Mouse (Mus musculus) lung, postnatal 25 days (tissue): Measurements from ENCODE around the gene Josd1.

Experiments used
- DNase-seq: peaks from one replicate; pipeline ENCODE4 v3.0.0; 2022; ENCODE audit warnings: low spot score

Josd1 gene

DNA sequence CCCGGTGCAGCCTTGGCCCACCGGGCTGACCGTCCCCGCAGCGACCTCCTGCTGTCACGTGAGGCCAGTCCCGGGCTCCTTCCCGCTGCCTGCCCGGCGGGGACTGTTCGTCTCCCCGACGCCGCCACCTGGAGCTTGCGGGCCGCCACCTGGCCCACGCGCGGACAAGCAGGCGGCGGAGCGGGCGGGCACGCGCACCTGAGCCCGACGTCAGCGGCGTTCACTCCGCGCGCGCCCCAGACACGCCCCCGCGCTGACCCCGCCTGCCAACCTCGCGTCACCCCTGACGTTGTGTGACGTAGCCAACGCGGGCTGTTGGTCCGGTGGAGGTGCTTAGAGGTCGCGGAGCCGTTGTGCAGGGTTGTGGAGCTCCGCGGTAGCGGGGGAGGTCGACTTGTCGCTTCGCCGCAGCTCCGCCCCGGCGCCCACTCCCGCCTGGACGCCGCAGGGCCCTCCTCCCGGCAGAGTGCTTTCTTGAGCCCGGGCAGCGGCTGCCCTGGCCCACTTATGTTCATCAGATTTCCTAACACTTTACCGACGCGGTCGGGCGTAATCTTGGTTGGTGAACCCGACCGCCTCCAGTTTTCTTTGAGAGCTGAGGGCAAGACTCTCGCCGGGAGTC, at the start of gene Josd1:
Gene Josd1 (minus strand): TSS at position 274 of the 622 bp plus-strand sequence.
- DNase-seq: peak; percentile 95

DNA sequence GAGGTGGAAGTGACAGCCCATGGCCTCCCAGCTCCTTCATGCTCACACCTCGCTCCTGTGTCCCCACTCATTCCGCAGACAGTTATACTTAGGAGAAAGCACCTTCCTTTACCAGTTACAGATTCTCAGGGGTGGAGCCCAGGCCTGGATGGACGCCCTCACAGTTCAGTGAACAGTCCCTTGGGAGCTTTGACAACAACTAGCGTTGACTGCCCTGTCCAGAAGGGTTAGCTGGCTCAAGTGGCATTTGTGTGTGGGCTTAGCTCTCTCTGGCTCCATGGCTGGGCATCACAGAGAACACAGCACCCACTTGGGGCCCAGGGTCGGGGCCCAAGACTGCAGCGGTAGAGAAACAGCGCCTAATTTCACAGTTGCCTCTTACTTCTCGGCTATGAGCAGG, 46.6 kb upstream of the Josd1 start:
- no peak for DNase-seq

DNA sequence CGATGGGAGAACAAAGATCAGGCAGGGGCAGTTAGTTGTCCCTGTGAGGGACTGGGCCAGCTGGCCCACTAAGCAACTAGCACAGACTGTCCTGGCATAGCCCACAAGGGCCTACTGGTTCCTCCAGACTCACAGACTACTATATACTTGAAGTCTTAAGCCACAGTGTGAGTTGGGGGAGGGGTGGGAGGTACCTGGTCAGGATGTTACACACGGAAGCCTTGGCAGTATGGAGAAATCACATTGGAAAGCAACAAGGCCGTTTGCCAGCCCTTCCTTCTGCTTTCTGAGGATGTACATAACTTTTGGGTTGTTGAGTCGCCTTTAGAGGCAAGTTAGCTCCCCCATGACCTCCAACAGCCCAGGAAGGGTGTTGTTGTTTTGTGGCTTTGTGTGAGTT, 45.9 kb upstream of the Josd1 start:
- no peak for DNase-seq

DNA sequence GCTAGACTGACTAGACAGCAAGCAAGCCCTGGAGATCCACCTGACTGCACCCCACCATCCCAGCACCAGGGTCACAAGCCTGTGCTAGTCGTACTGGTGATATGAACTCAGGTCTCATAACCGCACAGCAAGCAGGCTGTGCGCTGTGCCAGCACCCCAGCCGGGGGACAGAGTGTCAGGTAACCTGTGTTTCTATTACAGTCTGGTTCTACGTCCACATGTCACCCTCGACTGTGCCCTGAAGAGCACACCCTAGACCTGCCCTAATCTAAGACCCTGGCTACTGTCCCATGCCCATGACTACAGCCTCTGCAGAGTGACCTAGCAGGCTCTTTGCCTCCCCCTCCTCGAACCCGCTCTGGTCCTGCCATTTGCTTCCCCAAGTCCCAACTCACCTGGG, 45.5 kb upstream of the Josd1 start:
- no peak for DNase-seq

DNA sequence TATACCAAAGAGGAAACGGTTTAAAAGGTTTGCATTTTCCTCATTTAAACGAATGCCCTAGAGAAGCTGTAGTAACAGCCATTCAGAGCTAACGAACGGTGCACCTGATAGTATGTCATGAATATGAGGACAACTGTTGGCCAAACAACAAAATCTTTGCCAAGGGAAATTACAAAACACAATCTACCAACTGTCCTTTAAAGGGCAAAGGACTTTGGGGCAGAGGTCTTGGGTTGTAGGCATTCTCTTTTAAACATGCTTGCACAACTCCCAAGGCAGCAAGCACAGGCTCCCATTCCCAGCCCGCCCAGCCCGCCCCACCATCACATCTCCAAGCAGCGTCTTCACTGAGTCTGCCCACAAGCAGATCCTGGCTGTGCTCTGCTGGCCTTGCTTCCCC, 43.8 kb upstream of the Josd1 start:
- DNase-seq: no peak

DNA sequence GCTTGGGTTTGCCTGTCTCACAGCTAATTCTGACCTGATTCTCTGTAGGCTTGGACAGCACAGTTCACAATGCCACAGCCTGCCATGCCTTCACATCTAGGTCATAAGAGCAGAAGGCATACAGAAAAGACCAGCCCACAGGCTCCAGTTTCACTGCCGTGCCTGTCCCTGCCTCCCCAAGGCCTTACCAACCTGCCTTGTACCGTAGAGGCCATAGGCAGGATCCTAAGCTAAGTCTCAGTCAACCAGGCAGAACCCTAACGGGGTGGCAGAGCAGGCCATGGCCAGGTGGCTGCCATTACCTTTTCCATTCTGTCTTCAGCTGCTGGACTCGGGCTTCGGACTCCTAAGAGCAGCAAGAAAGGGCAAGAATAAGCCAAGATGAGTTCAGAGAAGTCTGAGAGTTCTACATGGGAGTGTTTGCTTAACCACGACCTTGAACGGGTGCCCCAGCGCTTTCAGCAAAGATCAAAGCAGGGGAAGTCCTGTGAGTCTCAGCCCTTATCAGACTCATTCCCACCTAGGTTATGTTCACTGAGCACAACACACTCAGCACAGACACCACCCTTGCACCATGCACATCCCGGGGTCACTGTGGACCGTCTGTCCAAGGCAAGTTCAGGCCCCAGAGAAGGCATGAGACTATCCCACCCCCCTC, 41.1 kb upstream of the Josd1 start:
- DNase-seq: no peak

DNA sequence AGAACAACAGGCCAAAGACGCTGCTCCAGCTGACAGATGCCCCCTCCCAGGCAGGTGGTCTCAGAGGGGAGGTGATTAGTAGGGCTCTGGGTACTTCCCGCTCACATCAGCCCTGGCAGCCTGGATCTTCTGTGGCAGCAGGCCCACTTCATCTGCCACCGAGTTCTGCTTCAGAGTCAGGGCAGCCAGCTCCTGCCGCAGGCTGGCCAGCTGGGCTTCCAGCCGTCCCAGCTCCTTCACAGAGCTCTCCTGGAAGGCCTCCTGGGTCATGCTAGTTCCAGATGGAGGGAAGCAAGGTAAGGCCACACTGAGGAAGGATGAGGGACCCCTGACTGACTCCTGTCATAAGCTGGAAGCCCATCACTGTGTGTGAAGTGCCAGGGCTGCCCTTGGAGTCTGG, 40.6 kb upstream of the Josd1 start:
- DNase-seq: no peak

DNA sequence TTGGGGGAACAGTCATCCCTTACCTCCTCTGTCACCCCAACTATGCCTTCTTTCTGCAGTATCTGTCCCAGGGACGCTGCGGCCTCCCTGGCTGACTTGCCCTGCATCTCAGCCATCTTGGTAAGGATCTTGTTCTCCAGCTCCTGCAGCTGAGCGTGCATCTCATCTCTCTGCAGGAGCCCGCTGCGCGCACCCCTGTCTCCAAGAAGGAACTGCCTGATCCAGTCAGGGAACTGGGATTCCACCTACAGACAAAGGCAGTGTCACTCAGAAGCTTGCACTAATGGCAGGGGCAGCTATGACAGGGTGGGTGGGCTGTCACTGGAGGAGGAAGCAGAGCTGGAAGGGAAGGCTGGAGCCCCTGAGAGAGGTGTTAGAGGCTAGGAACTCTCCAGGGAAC, 40.1 kb upstream of the Josd1 start:
- no peak for DNase-seq

DNA sequence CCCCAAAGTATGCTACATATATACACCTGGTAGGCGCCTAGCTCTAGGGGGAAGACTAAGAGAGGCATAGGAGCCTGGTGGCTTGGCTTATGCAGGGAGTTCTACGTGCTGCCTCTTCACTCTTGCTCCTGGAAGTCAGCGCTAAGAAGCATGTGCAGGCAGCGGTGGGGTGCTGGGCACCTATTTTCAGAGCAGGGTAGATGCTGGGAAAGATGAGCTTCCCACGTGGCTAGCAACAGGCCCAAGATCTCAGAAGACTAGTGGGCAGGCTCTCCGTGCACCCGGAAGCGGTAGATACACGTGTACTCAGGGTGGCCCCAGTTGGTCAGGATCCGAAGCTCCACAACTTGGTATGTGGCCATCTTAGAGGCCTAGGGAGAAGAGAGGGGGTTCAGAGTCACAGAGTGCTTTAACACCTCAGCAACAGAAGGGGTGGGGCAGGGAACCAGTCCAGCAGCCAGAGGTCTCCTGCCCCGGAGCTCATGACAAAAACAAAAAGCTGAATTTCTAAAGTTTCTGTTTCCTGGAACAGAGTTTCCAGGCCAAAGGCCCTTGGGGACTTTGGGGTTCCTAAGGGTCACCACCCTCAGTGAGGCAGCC, 37.6 kb upstream of the Josd1 start:
- no peak for DNase-seq

DNA sequence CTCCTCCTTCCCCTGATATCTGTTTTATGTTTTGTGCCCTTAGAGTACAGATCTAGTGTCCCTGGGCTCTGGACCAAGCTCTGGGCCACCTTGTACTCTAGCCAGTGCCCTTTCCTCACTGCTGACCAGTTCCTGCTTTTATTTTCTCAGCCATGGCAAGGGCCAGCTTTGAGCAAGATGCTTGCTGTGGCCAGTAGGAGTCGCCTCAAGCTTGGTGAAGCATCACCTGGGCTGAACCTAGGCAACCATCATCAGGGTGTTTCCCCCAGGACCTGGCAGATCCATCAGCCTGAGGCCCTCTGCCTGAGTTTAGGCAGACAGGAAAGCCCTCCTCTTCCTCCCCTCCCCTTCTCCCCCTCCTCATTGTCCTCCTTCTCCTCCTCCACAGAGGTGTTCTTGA, 35.7 kb upstream of the Josd1 start:
- peak; percentile 33 for DNase-seq

DNA sequence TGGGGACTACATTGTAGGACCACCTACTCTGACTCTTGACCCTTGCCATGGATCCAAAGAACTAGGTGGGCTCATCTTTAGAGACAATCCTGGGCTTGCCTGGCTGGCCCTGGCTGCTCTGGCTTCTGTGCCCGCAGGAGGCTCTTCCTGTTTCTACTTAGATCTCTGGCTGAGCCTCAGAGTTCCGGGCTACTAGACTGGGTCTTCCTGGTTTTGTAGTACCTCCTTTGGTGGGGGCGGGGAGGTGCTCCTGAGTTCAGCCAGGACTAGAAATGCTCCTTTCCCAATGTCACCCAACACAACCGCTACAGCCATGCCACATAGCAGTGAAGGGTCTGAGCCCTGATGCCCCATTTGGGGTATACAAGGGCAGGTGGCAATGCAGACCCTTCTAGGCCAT, 33.1 kb upstream of the Josd1 start:
- DNase-seq: no peak

DNA sequence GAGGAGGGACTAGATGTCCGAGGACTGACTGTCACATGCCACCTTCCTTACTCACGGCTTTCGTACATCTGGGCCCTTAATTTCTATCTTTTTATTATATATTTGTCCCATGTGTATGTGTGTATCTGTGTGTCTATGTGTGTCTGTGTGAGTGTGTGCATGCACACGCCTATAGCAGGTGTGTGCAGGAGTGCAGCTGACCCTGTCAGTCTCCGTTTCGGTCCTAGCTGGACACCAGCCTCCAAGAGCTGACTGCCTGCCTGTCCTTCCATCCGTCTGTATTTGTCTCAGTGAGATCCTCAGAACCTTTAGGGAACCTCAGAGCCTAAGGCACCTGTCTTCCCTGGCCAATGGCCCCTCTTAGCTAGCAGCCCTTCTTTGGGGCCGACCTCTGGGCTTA, 32.5 kb upstream of the Josd1 start:
- no peak for DNase-seq

DNA sequence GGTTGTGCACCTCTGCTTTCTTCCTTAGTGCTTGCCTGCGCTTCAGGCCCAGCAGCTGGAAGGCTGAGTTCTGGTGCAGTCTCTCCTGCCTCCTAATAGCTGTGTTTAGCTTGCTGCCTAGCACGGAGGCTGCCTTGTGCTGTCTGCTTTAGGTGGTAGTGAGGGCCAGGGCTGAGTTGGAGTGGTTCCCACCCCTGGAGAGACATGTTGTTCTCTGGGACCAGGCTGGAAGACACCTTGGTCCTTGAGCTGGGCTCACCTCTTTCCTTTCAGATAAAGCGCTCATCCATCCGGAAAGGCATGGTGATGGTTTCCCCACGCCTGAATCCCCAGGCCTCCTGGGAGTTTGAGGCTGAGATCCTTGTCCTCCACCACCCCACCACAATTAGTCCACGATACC, 29.0 kb upstream of the Josd1 start:
- DNase-seq: no peak

DNA sequence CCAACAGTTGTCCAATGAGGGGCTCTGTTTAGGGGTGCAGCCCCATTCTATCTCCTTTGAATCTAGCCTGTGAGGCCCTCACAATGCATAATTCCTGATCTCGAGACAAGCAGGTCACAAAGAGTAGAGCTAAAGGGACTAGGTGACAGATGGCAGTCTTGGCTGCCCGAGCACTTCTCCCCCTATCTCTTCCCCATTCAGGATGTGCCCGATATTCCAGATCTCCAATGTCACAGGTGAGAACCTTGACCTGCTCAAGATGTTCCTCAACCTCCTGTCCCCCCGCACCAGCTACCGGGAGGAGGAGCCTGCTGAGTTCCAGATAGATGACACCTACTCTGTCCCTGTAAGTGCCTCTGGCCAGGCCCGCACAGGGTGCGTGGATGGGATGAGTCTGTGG, 27.9 kb upstream of the Josd1 start:
- DNase-seq: no peak

DNA sequence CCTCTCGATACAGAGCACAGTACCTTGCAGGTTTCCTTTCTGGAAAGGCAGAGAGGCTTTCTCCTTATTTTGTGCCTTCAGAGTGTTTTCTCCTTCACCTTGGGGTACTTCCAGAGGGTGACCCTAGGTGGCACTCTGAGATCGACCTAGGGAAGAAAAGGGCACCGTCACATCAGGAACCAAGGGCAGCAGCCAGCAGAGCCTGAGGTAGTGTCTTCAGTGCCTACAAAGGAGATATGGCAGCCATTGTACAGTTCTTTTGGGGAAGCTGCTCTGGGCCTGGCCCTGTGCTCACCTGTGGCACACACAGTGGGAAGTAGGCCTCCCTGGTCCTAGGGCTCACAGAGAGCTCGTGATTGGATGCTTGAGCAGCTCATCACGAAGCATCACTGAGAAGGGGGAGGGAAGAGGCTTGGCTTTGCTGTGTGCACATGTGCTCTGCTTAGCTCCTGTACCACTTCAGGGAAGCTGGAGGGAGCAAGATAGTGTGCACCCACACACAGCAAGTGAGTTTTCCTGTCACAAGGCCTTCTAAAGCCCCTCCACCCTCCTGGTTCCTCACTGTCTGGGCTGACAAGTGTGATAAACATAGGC, 20.6 kb upstream of the Josd1 start:
- DNase-seq: no peak

DNA sequence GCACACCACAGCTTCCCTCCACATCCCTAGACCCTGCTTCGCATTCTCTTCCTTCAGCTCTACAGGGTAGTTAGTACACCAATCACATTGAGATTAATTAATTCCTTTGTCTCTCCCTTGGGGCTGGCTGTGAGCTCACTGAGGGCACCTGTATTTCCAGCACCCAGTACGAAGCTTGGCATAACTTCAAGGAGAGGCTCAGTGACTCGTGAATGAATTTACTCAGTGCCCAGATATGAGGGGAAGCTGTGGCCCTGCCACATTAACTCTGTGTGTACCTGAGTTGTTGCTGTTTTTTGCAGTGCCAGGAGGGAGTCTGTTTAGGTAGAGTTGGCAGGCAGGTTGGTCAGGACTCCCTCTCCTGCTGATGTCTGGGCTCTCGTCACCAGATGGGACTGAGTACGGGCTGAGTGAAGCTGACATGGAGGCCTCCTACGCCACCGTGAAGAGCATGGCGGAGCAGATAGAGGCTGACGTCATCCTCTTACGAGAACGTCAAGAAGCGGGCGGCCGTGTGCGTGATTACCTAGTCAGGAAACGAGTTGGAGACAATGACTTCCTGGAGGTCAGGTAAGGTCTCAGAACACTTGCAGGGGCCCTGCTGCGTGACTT, 19.0 kb upstream of the Josd1 start:
- DNase-seq: no peak

DNA sequence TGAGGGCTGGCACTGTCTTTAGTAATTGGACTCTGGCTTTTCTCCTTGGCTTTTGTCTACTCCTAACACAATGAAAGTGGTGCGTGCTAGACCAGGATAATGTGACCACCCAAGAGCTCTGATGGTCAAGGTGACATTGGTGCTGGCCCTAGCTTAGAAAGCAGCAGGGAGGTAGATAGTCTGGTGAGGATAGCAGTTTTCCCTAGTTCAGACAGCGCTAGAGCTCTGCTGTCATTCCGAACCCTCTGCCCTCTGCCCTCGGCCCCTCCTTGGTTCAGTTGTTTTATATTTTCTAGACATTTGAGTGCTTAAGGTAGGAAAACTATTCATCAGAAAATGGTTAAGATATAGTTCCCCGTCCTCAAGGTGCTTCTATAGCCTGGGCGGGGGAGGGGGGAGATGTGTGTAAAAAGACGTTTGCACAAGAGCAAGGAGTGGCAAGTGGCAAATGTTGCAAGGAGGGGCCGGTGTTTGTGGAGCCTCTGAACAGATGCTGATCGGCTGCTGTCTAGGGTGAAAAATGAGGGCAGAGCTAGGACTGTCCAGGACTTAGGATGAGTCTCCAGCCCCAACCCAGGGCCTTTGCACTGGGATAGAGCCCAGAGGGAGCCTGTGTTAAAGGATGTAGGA, 10.0 kb upstream of the Josd1 start:
- no peak for DNase-seq

DNA sequence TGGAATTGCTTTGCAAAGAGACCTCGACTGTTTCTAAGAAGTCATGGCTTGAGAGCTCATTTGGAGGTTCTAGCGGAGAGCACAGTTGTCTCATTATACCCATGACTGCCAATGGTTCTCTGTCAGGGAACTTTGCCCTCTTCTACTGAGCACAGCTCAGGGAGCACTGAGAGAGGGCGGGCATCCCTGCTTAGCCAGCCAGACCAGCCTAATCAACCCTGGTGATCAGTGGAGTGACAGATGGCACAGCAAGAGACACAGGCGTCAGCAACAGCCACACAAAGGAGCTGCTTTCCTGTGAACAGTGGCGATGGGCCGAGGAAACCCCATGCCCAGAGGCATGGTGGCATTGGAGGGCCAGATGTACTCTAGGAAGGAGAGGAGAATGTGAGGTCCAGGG, 9.3 kb upstream of the Josd1 start:
- no peak for DNase-seq

DNA sequence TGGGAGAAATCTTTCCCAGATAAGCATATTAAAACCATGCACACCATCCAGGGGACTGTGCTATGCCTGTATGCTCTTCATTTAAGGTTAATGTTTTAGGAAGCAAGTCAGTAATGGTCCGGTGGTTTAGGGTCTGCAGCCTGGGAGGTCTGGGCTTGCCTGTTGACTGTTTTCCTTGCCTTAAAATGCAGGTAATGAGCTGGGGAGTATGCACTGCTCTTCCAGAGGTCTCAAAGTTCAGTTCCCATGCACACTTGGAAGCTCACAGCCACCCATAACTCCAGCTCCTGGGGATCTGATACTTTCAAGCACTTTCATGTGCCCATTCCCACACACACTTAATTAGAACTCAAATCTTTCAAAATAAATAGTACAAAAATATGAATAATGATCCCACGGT, 8.8 kb upstream of the Josd1 start:
- no peak for DNase-seq

DNA sequence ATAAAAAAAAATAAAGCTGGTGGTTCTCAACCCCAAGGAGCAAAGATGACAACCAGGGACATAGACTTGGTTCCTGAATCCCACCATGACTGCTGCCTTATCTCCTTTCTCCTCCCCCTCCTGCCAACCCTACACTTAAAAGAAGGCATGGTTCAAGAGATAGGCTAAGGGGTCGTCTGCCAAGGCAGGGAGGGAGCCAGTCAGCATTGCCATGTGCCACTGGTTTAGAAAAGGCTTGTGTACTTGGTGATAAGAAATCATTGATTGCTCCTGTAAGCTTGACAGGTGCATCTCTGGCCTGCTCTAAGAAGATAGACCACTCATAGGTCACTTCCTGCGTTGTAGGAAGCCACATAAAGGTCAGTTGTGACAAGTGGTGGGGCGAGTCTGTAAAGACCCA, 7.8 kb upstream of the Josd1 start:
- no peak for DNase-seq

DNA sequence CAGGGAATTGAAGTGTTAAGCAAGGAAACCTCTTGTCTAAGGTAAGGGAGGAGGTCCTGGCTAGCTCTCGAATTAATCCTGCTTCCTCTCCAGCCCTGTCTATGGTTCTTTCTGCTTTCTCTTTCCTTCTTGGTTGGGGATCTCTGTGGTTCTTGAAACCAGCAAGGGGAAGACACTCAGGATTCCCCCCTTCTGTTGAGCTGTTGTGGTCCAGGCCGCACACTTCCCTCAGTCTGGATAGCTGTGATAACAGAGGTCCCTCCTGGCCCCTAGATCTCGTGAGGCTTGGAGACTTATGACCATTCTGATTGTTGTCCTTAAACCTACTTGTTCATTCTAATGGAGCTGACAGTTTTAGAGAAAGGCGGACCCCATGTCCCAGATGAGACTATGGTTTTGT, 6.8 kb upstream of the Josd1 start:
- DNase-seq: no peak

DNA sequence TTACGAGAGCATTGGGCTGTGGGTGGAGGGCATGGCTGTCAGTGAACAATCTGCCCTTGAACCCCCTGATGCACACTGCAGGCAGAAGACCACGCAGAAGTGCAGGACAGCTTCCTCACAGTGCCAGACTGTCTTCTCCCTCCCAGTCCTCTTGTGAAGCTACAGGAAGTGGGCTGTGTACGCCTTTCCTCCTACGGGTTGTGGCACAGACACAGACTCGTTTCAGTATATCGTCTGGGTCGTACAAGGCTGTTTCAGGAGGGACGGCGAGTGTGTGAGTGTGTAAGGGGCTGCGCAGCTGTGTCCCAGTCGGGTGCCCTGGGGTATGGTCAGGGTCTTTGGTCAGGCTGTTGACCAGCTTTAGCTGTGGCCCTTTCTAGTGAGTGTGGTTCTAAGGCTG, 6.0 kb upstream of the Josd1 start:
- peak; percentile 37 for DNase-seq

DNA sequence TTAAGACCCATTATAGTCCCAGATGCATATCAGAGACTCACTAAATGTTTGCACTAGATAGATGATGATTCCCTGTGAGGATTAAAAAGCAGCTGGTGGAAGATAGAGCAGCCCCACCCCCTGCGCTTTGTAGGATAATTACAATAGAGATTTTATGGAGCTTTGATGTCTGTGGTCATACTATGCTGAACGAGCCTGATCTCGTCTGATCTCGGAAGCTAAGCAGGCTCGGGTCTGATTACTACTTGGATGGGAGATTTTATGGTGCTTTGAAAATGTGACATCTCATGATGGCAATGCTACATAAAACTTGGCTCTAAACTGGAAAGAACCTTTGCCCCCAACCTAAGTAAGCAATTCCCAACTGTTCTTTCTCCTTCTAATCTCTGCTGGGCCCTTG, 4.6 kb upstream of the Josd1 start:
- DNase-seq: no peak
